Mouse (Mus musculus) liver, embryonic 14.5 days (tissue): Measurements from ENCODE around the gene Atad1.

Experiments used
- CTCF ChIP-seq: IDR thresholded peaks from 2 replicates; pipeline ENCODE4 v1.5.1; 2016; ENCODE audit warnings: antibody characterized with exemption, low read depth, control low read depth
- EP300 ChIP-seq: IDR thresholded peaks from 2 replicates; pipeline ENCODE4 v1.6.1; 2016; ENCODE audit warnings: antibody characterized with exemption, low read depth

DNA sequence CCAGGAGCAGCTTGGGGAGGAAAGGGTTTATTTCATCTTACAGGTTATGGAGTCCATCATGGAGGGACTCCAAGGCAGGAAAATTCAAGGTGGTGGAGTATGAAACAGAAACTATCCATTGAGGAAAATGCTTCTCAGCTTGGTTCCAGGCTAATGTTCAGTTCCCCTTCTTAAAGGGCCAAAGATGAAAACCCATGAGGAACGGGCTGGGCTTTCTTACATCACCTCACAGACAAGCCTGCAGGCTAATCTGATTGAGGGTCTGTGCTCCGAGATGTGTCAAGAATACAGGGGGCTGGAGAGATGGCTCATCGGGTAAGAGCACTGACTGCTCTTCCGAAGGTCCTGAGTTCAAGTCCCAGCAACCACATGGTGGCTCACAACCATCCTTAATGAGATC, 9.8 kb downstream of the Atad1 start:
- no peak for TF ChIP-seq CTCF
- no peak for TF ChIP-seq EP300
